Mouse (Mus musculus) MEL (cell line): Measurements from ENCODE around the gene Wdr26. TPM values are rescaled to one million over a fixed set of nuclear protein-coding genes. Genes with fewer than 3 reads are reported as not detected.
A peak's percentile ranks its signal among the peaks of the same experiment; 100 is the strongest.

Experiments used
- DNase-seq: peaks from one replicate; pipeline ENCODE4 v3.0.0; 2011; ENCODE audit warnings: low read depth, low spot score
- H3K27ac ChIP-seq: 2 replicates; pipeline ENCODE4 v1.5.1; 2012; ENCODE audit warnings: low read depth, mild to moderate bottlenecking, control low read depth, low read length, moderate library complexity; ENCODE audit not compliant: control insufficient read depth
- H3K27me3 ChIP-seq, 2 experiments: fragments of 150-350 bp in 1 of 2; sonication (generic) in 1 of 2; 2 replicates each; pipeline ENCODE4 v1.6.1; 2012; ENCODE audit warnings: low read length in 2 of 2, mild to moderate bottlenecking in 2 of 2, improper control_type of control experiment in 1 of 2, moderate library complexity in 1 of 2; ENCODE audit not compliant: insufficient read depth in 2 of 2, control insufficient read depth in 1 of 2
- H3K36me3 ChIP-seq, 2 experiments: 2 replicates each; pipeline ENCODE4 v1.6.1; 2012 to 2014; ENCODE audit warnings: low read length in 2 of 2, improper control_type of control experiment in 1 of 2, inconsistent platforms in 1 of 2, mild to moderate bottlenecking in 1 of 2; ENCODE audit not compliant: insufficient read depth in 2 of 2, control insufficient read depth in 1 of 2
- H3K4me1 ChIP-seq, 2 experiments: fragments of 150-350 bp in 1 of 2; sonication (generic) in 1 of 2; 2 replicates each; pipeline ENCODE4 v1.6.1; 2012; ENCODE audit warnings: low read length in 2 of 2, improper control_type of control experiment in 1 of 2, mild to moderate bottlenecking in 1 of 2; ENCODE audit not compliant: insufficient read depth in 2 of 2, control insufficient read depth in 1 of 2
- H3K4me3 ChIP-seq, 2 experiments: fragments of 150-350 bp in 1 of 2; sonication (generic) in 1 of 2; 2 replicates each; pipeline ENCODE4 v1.5.1; 2012; ENCODE audit warnings: low read depth in 2 of 2, low read length in 2 of 2, mild to moderate bottlenecking in 2 of 2, moderate library complexity in 2 of 2, control low read depth in 1 of 2, improper control_type of control experiment in 1 of 2; ENCODE audit not compliant: control insufficient read depth in 1 of 2, insufficient read depth in 1 of 2
- H3K79me2 ChIP-seq: 2 replicates; pipeline ENCODE4 v1.6.1; 2012; ENCODE audit warnings: mild to moderate bottlenecking, low read length, moderate library complexity; ENCODE audit not compliant: control insufficient read depth, poor library complexity, insufficient read depth
- H3K9ac ChIP-seq: 2 replicates; pipeline ENCODE4 v1.6.1; 2012; ENCODE audit warnings: low read depth, mild to moderate bottlenecking, control low read depth, low read length, moderate library complexity; ENCODE audit not compliant: control insufficient read depth, poor library complexity, severe bottlenecking
- H3K9me3 ChIP-seq: fragments of 150-350 bp; sonication (generic); replicated peaks from 2 replicates; pipeline ENCODE4 v1.6.1; 2012; ENCODE audit warnings: mild to moderate bottlenecking, low read length, improper control_type of control experiment, moderate library complexity; ENCODE audit not compliant: insufficient read depth
- BHLHE40 ChIP-seq: IDR thresholded peaks from 2 replicates; pipeline ENCODE4 v1.6.1; 2012; ENCODE audit warnings: low read depth, mild to moderate bottlenecking, inconsistent platforms, low read length, improper control_type of control experiment, borderline replicate concordance
- CTCF ChIP-seq, 3 experiments: IDR thresholded peaks in 2 of 3; conservative IDR thresholded peaks in 1 of 3; 2 replicates each; pipeline ENCODE4 v1.5.1; 2011 to 2012; ENCODE audit warnings: low read length in 3 of 3, low read depth in 2 of 3, mild to moderate bottlenecking in 2 of 3, improper control_type of control experiment in 1 of 3, inconsistent platforms in 1 of 3, mixed read lengths in 1 of 3, moderate library complexity in 1 of 3; ENCODE audit not compliant: control insufficient read depth in 1 of 3, insufficient read depth in 1 of 3, poor library complexity in 1 of 3, severe bottlenecking in 1 of 3
- E2F4 ChIP-seq: IDR thresholded peaks from 2 replicates; pipeline ENCODE4 v1.6.1; 2011; ENCODE audit warnings: low read depth, low read length, improper control_type of control experiment, borderline replicate concordance
- EP300 ChIP-seq, 2 experiments: IDR thresholded peaks; 2 replicates each; pipeline ENCODE4 v1.6.1; 2011; ENCODE audit warnings: improper control_type of control experiment in 2 of 2, low read length in 2 of 2, low read depth in 1 of 2, mild to moderate bottlenecking in 1 of 2
- ETS1 ChIP-seq: IDR thresholded peaks from 2 replicates; pipeline ENCODE4 v1.6.1; 2012; ENCODE audit warnings: low read depth, mild to moderate bottlenecking, inconsistent platforms, low read length, improper control_type of control experiment, moderate library complexity
- GATA1 ChIP-seq: IDR thresholded peaks from 2 replicates; pipeline ENCODE4 v1.6.1; 2011; ENCODE audit warnings: low read depth, low read length, improper control_type of control experiment
- HCFC1 ChIP-seq: IDR thresholded peaks from 2 replicates; pipeline ENCODE4 v1.6.1; 2012; ENCODE audit warnings: low read depth, mild to moderate bottlenecking, inconsistent platforms, low read length, improper control_type of control experiment, moderate library complexity
- MAFK ChIP-seq: IDR thresholded peaks from 2 replicates; pipeline ENCODE4 v1.6.1; 2011; ENCODE audit warnings: low read depth, mild to moderate bottlenecking, low read length, improper control_type of control experiment, borderline replicate concordance
- MAZ ChIP-seq: IDR thresholded peaks from 2 replicates; pipeline ENCODE4 v1.6.1; 2012; ENCODE audit warnings: low read depth, mild to moderate bottlenecking, inconsistent platforms, low read length, improper control_type of control experiment
- MYC ChIP-seq: IDR thresholded peaks from 2 replicates; pipeline ENCODE4 v1.6.1; 2011; ENCODE audit warnings: low read depth, mild to moderate bottlenecking, low read length, improper control_type of control experiment, moderate library complexity
- NELFE ChIP-seq: IDR thresholded peaks from 2 replicates; pipeline ENCODE4 v1.6.1; 2011; ENCODE audit warnings: low read depth, low read length, improper control_type of control experiment
- NRF1 ChIP-seq: IDR thresholded peaks from 2 replicates; pipeline ENCODE4 v1.6.1; 2014; ENCODE audit warnings: low read depth, mild to moderate bottlenecking, inconsistent platforms, low read length, improper control_type of control experiment, moderate library complexity; ENCODE audit not compliant: poor library complexity, insufficient read depth, severe bottlenecking
- POLR2A ChIP-seq, 2 experiments: IDR thresholded peaks; 2 replicates each; pipeline ENCODE4 v1.6.1; 2011 to 2012; ENCODE audit warnings: low read length in 2 of 2, mild to moderate bottlenecking in 2 of 2, control low read depth in 1 of 2, improper control_type of control experiment in 1 of 2, low read depth in 1 of 2, moderate library complexity in 1 of 2; ENCODE audit not compliant: control insufficient read depth in 1 of 2, insufficient read depth in 1 of 2, poor library complexity in 1 of 2
- RAD21 ChIP-seq: IDR thresholded peaks from 2 replicates; pipeline ENCODE4 v1.6.1; 2011; ENCODE audit warnings: mild to moderate bottlenecking, low read depth, low read length, improper control_type of control experiment
- RCOR1 ChIP-seq: IDR thresholded peaks from 2 replicates; pipeline ENCODE4 v1.6.1; 2012; ENCODE audit warnings: low read depth, mild to moderate bottlenecking, inconsistent platforms, low read length, improper control_type of control experiment
- SIN3A ChIP-seq: IDR thresholded peaks from 2 replicates; pipeline ENCODE4 v1.6.1; 2012; ENCODE audit warnings: low read length, improper control_type of control experiment, inconsistent platforms
- TAL1 ChIP-seq: IDR thresholded peaks from 2 replicates; pipeline ENCODE4 v1.6.1; 2012; ENCODE audit warnings: mild to moderate bottlenecking, inconsistent platforms, low read length, moderate library complexity, mixed read lengths
- TBP ChIP-seq: IDR thresholded peaks from 2 replicates; pipeline ENCODE4 v1.8.0; 2011; ENCODE audit warnings: low read depth, low read length, improper control_type of control experiment
- TCF12 ChIP-seq: IDR thresholded peaks from 2 replicates; pipeline ENCODE4 v1.6.1; 2014; ENCODE audit warnings: low read depth, mild to moderate bottlenecking, inconsistent platforms, low read length, improper control_type of control experiment, moderate library complexity
- UBTF ChIP-seq: IDR thresholded peaks from 2 replicates; pipeline ENCODE4 v1.6.1; 2012; ENCODE audit warnings: low read depth, mild to moderate bottlenecking, inconsistent platforms, low read length, improper control_type of control experiment, moderate library complexity, borderline replicate concordance; ENCODE audit not compliant: insufficient read depth
- USF1 ChIP-seq: IDR thresholded peaks from 2 replicates; pipeline ENCODE4 v1.6.1; 2014; ENCODE audit warnings: low read depth, mild to moderate bottlenecking, inconsistent platforms, low read length, improper control_type of control experiment, moderate library complexity
- ZMIZ1 ChIP-seq: IDR thresholded peaks from 2 replicates; pipeline ENCODE4 v1.6.1; 2012; ENCODE audit warnings: low read depth, mild to moderate bottlenecking, inconsistent platforms, low read length, improper control_type of control experiment, moderate library complexity
- polyA plus RNA-seq, 2 experiments: library from polyadenylated mRNA; stranded (reverse) in 1 of 2; unstranded in 1 of 2; fragments of >175 nt in 1 of 2; fragments of >200 nt in 1 of 2; gene quantifications; 2 replicates each; pipeline versions ENCODE4 v1.2.1 to v1.2.4; 2012; ENCODE audit warnings: low replicate concordance in 2 of 2, low read depth in 1 of 2; ENCODE audit not compliant: insufficient read length in 2 of 2, insufficient read depth in 1 of 2, missing spikeins in 1 of 2
- total RNA-seq: library from RNA; depleted of rRNA; stranded (reverse); fragments of 300-350 nt; gene quantifications from 2 replicates; pipeline ENCODE4 v1.2.3, GENCODE M21; 2012

The Wdr26 gene
- total and polyA plus RNA-seq, 3 experiments: 21.6 to 35.1 TPM; not detected in 1

GRCm38 (mm10) chr1:181256689-181257584 lies 45.1 kb upstream of the Wdr26 start:
- Histone ChIP-seq H3K9ac (peak overlapping the region; percentile 73), H3K27me3 (no peaks in the 10 kb centered on the region), H3K27ac (peak overlapping the region; percentile 91), H3K9me3 (no peaks in the 10 kb centered on the region), H3K36me3 (peaks cover 0 to 28% of the 10 kb centered on the region in 2 experiments; a peak in 2 of 4 replicates), H3K79me2 (no peaks in the 10 kb centered on the region; the same call in 1 of the 2 replicates), H3K4me1 (peaks cover 16 to 43% of the 10 kb centered on the region in 2 experiments), H3K4me3 (peak overlapping the region; percentile 60 to 72)
- DNase-seq: peak; percentile 86
- peak; percentile 92 for TF ChIP-seq TAL1
- peak; percentile 79 for TF ChIP-seq ETS1
- no peak for TF ChIP-seq BHLHE40
- TF ChIP-seq CTCF (IDR thresholded peaks at IDR 0.05 in 2 of 3, conservative IDR thresholded peaks at IDR 0.05 in 1 of 3; ENCODE audit: control insufficient read depth in 1 of 3, insufficient read depth in 1 of 3, low read depth in 2 of 3, low read length in 3 of 3, poor library complexity in 1 of 3, severe bottlenecking in 1 of 3): no peak
- TF ChIP-seq E2F4: no peak
- TF ChIP-seq NELFE: peak; percentile 11
- peak; percentile 91 for TF ChIP-seq UBTF
- no peak for TF ChIP-seq USF1
- peak; percentile 73; the same call in 1 of the 2 replicates for TF ChIP-seq GATA1
- no peak for TF ChIP-seq MAFK
- TF ChIP-seq RCOR1: peak; percentile 92
- TF ChIP-seq TBP: peak; percentile 88
- TF ChIP-seq TCF12: peak; percentile 93
- TF ChIP-seq MYC: 0 out of 2 replicates have a peak, but pooled peaks have one; percentile 18
- TF ChIP-seq NRF1: no peak
- no peak for TF ChIP-seq ZMIZ1
- TF ChIP-seq RAD21: no peak
- TF ChIP-seq EP300 (IDR thresholded peaks at IDR 0.05; ENCODE audit: low read depth in 1 of 2, low read length in 2 of 2): peak; percentile 65 to 91
- TF ChIP-seq MAZ: peak; percentile 73
- 0 out of 2 replicates have a peak, but pooled peaks have one; percentile 31 for TF ChIP-seq HCFC1
- TF ChIP-seq SIN3A: peak; percentile 57; the same call in 1 of the 2 replicates
- TF ChIP-seq POLR2A (IDR thresholded peaks at IDR 0.05; ENCODE audit: control insufficient read depth in 1 of 2, insufficient read depth in 1 of 2, low read depth in 1 of 2, low read length in 2 of 2, poor library complexity in 1 of 2): peak in 1 of 2 experiments; percentile 52; a peak in 1 of 4 replicates
